In the genomic region with DNA sequence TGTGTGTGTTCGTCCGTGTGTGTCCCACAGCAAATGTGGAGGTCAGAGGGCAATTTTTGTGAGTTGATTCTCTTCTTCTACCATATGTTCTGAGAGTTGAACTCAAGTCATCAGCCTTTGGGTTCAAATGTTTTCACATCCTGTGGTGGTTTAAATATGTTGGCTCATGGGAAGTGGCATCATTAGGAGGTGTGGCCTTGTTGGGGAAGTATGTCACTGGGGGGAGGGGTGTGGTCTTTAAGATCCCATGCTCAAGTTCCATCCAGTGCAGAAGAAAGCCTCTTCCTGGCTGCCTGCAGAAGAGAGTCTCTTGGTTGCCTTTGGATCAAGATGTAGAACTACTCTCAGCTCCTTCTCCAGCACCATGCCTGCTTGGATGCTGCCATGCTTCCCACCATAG, we compare ENCODE assay signal across 24 mouse cellular contexts.
DNase-seq lines count a peak whose midpoint lies in the region; ATAC-seq and TF ChIP-seq lines count a peak whose summit lies in the region.
"Had no signal": no experiment of that assay in that cellular context is flagged by ENCODE, and none has a peak within 500 bp of the region (broad histone marks: within the 10 kb centered on the region; RNA-seq: fewer than 3 reads in every experiment).

No protein-coding gene starts in this region.

- WGBS in intestine, embryonic 14.5 days: 69% methylated on average over 2 of the region's 2 CpGs
- 74% methylated on average over 2 of the region's 2 CpGs for WGBS in intestine, postnatal 0 days
- WGBS in lung, embryonic 15.5 days: 46% methylated on average over 2 of the region's 2 CpGs

- no peaks in the 10 kb centered on the region for H3K36me3 ChIP-seq in intestine, embryonic 14.5 days (ENCODE audit: control insufficient read depth, insufficient read depth, low read length)
- no peaks in the 10 kb centered on the region for H3K36me3 ChIP-seq in intestine, postnatal 0 days (ENCODE audit: control insufficient read depth, insufficient read depth)
- H3K36me3 ChIP-seq in lung, embryonic 15.5 days: no peaks in the 10 kb centered on the region
- peaks cover 0 to 10% of the 10 kb centered on the region in 2 experiments; a peak in 2 of 4 replicates for H3K36me3 ChIP-seq in MEL (ENCODE audit: control insufficient read depth in 1 of 2, insufficient read depth in 2 of 2, low read length in 2 of 2)
- H3K36me3 ChIP-seq: embryonic facial prominence, embryonic 10.5 days; embryonic facial prominence, embryonic 15.5 days; forebrain, embryonic 12.5 days; hindbrain, embryonic 12.5 days; neural tube, embryonic 12.5 days had no signal

- peak; percentile 31 for DNase-seq in intestine, embryonic 14.5 days (ENCODE audit: low spot score)
- no peak for DNase-seq in lung, postnatal 36 days
- peak; percentile 38 for DNase-seq in MEL (ENCODE audit: low read depth, low spot score)
- DNase-seq in cerebellum, postnatal 10 days: no peak
- no peak for DNase-seq in cerebellum, postnatal 14 days
- DNase-seq: cerebellum, adult 18-20 months; cerebellum, postnatal 25 days; forebrain, postnatal 0 days; gastrocnemius, postnatal 10 days; heart, postnatal 36 days; kidney, adult 9 months; left cerebral cortex, postnatal 4 days had no signal

- TF ChIP-seq POLR2A in MEL (IDR thresholded peaks at IDR 0.05; ENCODE audit: control insufficient read depth in 1 of 2, insufficient read depth in 1 of 2, low read depth in 1 of 2, low read length in 2 of 2, poor library complexity in 1 of 2): no peak

- H3K9ac ChIP-seq in intestine, embryonic 14.5 days (ENCODE audit: low read length): no peak overlapping the region
- no peak overlapping the region for H3K9ac ChIP-seq in intestine, postnatal 0 days (ENCODE audit: low read depth, low read length)
- no peak overlapping the region for H3K9ac ChIP-seq in lung, embryonic 15.5 days
- H3K9ac ChIP-seq in MEL (ENCODE audit: control insufficient read depth, low read depth, low read length, poor library complexity, severe bottlenecking): no peak overlapping the region
- H3K9ac ChIP-seq: embryonic facial prominence, embryonic 15.5 days; forebrain, embryonic 12.5 days; forebrain, postnatal 0 days; hindbrain, embryonic 12.5 days; liver, embryonic 14.5 days; neural tube, embryonic 12.5 days had no signal

- ATAC-seq in intestine, embryonic 14.5 days (replicated peaks; ENCODE audit: low FRiP score, low TSS enrichment, low read depth): no peak
- no peak for ATAC-seq in intestine, postnatal 0 days
- no peak for ATAC-seq in lung, embryonic 15.5 days (ENCODE audit: borderline replicate concordance, extremely low read depth, low FRiP score, low TSS enrichment)
- ATAC-seq in monocyte, adult 5-6 weeks (replicated peaks; ENCODE audit: insufficient number of reproducible peaks, low FRiP score, low TSS enrichment, poor library complexity, severe bottlenecking): 0 out of 2 replicates have a peak, but pooled peaks have one; percentile 56

- TF ChIP-seq RAD21 in MEL (IDR thresholded peaks at IDR 0.05; ENCODE audit: low read depth, low read length): no peak

- no peak for TF ChIP-seq CTCF in intestine, postnatal 0 days (IDR thresholded peaks at IDR 0.05; ENCODE audit: low read depth)
- no peak for TF ChIP-seq CTCF in MEL (IDR thresholded peaks at IDR 0.05 in 2 of 3, conservative IDR thresholded peaks at IDR 0.05 in 1 of 3; ENCODE audit: control insufficient read depth in 1 of 3, insufficient read depth in 1 of 3, low read depth in 2 of 3, low read length in 3 of 3, poor library complexity in 1 of 3, severe bottlenecking in 1 of 3)

- H3K79me2 ChIP-seq in MEL (ENCODE audit: control insufficient read depth, insufficient read depth, low read length, poor library complexity): no peaks in the 10 kb centered on the region

- H3K4me2 ChIP-seq in intestine, embryonic 14.5 days (ENCODE audit: low read length): no peak overlapping the region
- no peak overlapping the region for H3K4me2 ChIP-seq in intestine, postnatal 0 days (replicated peaks; ENCODE audit: low read depth)
- no peak overlapping the region for H3K4me2 ChIP-seq in lung, embryonic 15.5 days
- H3K4me2 ChIP-seq: embryonic facial prominence, embryonic 15.5 days; forebrain, embryonic 12.5 days; heart, embryonic 11.5 days; hindbrain, embryonic 12.5 days; midbrain, embryonic 11.5 days; neural tube, embryonic 12.5 days had no signal

- no peak overlapping the region for H3K27ac ChIP-seq in intestine, embryonic 14.5 days (ENCODE audit: low read depth)
- H3K27ac ChIP-seq in intestine, postnatal 0 days (ENCODE audit: low read depth, low read length): no peak overlapping the region
- 0 out of 2 replicates have a peak overlapping the region, but pooled peaks have one; percentile 3 for H3K27ac ChIP-seq in lung, embryonic 15.5 days
- no peak overlapping the region for H3K27ac ChIP-seq in MEL (ENCODE audit: control insufficient read depth, low read depth, low read length)
- H3K27ac ChIP-seq: embryonic facial prominence, embryonic 10.5 days; embryonic facial prominence, embryonic 15.5 days; forebrain, embryonic 12.5 days; hindbrain, embryonic 12.5 days; hindbrain, postnatal 0 days; liver, embryonic 14.5 days; neural tube, embryonic 12.5 days had no signal

- TF ChIP-seq EP300 in MEL (IDR thresholded peaks at IDR 0.05; ENCODE audit: low read depth in 1 of 2, low read length in 2 of 2): no peak

- H3K27me3 ChIP-seq in intestine, embryonic 14.5 days (replicated peaks; ENCODE audit: control insufficient read depth, insufficient read depth, low read length): no peaks in the 10 kb centered on the region
- no peaks in the 10 kb centered on the region for H3K27me3 ChIP-seq in intestine, postnatal 0 days (replicated peaks; ENCODE audit: control insufficient read depth, insufficient read depth, low read length)
- no peaks in the 10 kb centered on the region for H3K27me3 ChIP-seq in lung, embryonic 15.5 days
- H3K27me3 ChIP-seq in MEL (ENCODE audit: control insufficient read depth in 1 of 2, insufficient read depth in 2 of 2, low read length in 2 of 2): no peaks in the 10 kb centered on the region
- H3K27me3 ChIP-seq: embryonic facial prominence, embryonic 15.5 days; forebrain, embryonic 12.5 days; hindbrain, embryonic 12.5 days; neural tube, embryonic 12.5 days had no signal

- peaks cover 9% of the 10 kb centered on the region; the same call in 1 of the 2 replicates for H3K4me1 ChIP-seq in intestine, embryonic 14.5 days (replicated peaks; ENCODE audit: control insufficient read depth, insufficient read depth, low read length)
- no peaks in the 10 kb centered on the region for H3K4me1 ChIP-seq in intestine, postnatal 0 days (replicated peaks; ENCODE audit: control insufficient read depth, insufficient read depth, low read length)
- peaks cover 14% of the 10 kb centered on the region for H3K4me1 ChIP-seq in lung, embryonic 15.5 days
- peaks cover 9 to 10% of the 10 kb centered on the region in 2 experiments for H3K4me1 ChIP-seq in MEL (ENCODE audit: control insufficient read depth in 1 of 2, insufficient read depth in 2 of 2, low read length in 2 of 2)
- H3K4me1 ChIP-seq: hindbrain, embryonic 12.5 days; neural tube, embryonic 12.5 days had no signal

- H3K9me3 ChIP-seq in intestine, embryonic 14.5 days (ENCODE audit: control insufficient read depth, low read length): no peaks in the 10 kb centered on the region
- no peaks in the 10 kb centered on the region for H3K9me3 ChIP-seq in intestine, postnatal 0 days (ENCODE audit: control insufficient read depth)
- H3K9me3 ChIP-seq in lung, embryonic 15.5 days: no peaks in the 10 kb centered on the region
- H3K9me3 ChIP-seq in MEL (replicated peaks; ENCODE audit: insufficient read depth, low read length): no peaks in the 10 kb centered on the region
- H3K9me3 ChIP-seq: embryonic facial prominence, embryonic 15.5 days; forebrain, embryonic 12.5 days; hindbrain, embryonic 12.5 days had no signal

- H3K4me3 ChIP-seq in intestine, embryonic 14.5 days (ENCODE audit: low read depth, low read length): no peak overlapping the region
- no peak overlapping the region for H3K4me3 ChIP-seq in intestine, postnatal 0 days (ENCODE audit: low read depth, low read length)
- H3K4me3 ChIP-seq in lung, embryonic 15.5 days: no peak overlapping the region
- no peak overlapping the region for H3K4me3 ChIP-seq in MEL (ENCODE audit: control insufficient read depth in 1 of 2, insufficient read depth in 1 of 2, low read depth in 2 of 2, low read length in 2 of 2)
- H3K4me3 ChIP-seq: embryonic facial prominence, embryonic 10.5 days; embryonic facial prominence, embryonic 15.5 days; forebrain, embryonic 12.5 days; hindbrain, embryonic 12.5 days; neural tube, embryonic 12.5 days had no signal

TF ChIP-seq in MEL, 35 proteins besides CTCF, POLR2A, EP300 and RAD21:
- TF ChIP-seq SIN3A (IDR thresholded peaks at IDR 0.05; ENCODE audit: low read length): no peak
- no peak for TF ChIP-seq ELF1 (IDR thresholded peaks at IDR 0.05; ENCODE audit: low read depth, low read length)

Comparison
In these comparisons a context has a peak if more than half of its experiments do, and no peak if none do; other contexts are left out.
1. DNase-seq: peak in intestine, embryonic 14.5 days (single experiment) and MEL (single experiment); none in lung, postnatal 36 days (single experiment), cerebellum, postnatal 10 days (0 of 2) and cerebellum, postnatal 14 days (0 of 2).